Mouse (Mus musculus) MN1 (cell line): ENCODE data around the gene Pigo.
A peak's percentile ranks its signal among the peaks of the same experiment; 100 is the strongest.

Experiments used
- DNase-seq: peaks from one replicate; pipeline ENCODE4 v3.0.0-alpha.2; 2016; ENCODE audit warnings: low spot score

Pigo gene

DNA sequence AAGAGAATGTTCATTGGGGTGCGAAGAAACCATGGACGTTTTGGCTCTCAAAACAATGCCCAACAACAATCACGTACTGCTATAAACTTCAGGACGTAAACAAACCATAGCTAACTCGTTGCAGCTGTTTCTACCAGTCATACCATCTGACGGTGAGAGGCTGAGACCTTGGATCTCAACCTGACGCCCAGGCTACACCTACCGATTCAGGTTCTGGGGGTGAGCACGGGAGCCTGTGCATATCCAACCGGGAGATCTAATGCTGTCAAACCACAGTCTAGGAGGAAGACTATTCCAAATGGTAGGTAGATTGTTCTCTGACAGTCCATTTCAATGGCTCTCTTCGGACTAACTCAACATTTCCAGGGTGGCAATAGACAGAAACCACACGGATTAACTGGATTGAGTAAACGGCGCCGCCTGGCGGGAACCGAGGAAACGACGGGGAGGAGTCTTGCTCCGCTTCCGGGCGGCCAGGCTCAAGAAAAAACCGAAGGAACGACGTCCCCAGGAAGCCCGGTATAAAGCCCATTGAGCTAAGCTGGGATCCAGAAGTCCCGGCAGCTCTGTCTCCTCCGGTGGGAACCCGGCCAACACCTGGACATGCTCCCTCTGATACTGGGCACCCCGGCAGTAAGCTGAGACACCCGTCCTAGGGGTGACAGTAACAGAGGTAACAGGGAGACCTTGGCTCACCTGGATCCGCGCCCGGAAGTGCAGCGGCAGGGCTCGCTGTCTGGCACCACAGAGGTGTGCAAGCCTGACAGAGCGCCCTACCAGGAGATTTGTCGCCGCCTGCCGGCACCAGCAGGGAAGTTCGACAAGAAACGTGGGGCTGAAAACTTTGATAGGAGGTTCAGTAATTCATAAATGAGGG lies at the start of gene Pigo:
Pigo (minus strand) TSS at position 736 of the 877 bp plus-strand sequence.
- DNase-seq, result peak; percentile 84

DNA sequence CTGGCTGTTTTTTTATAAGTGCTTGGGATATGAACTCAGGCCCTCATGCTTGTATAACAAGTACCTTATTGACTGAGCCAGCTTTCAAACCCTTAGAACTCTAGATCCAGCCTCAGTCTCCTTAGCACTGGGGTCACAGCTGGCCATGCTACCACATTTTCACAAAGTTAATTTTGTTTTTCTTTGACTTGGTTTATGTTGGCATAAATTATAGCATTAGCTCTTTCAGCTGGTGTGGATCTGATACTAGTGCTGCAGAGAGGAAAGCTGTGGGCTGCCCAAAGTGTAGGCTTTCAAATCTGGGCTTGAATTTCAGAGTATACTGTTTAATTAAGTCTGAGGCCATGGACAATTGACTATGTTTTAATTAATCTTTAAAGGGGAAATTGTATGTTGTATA lies 49.3 kb upstream of the Pigo start:
- no peak for DNase-seq

DNA sequence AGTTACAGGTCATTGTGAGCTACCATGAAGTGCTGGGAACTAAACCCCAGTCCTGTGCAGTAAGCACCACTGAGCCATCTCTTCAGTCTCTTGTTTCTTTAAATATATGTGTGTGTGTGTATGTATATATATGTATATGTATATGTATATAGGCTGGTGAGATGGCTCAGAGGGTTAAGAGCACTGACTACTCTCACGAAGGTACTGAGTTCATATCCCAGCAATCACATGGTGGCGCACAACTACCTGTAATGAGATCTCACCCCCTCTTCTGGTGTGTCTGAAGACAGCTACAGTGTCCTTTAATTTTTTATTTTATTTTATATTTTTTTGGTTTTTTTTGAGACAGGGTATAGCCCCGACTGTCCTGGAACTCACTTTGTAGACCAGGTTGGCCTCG lies 39.9 kb upstream of the Pigo start:
- DNase-seq, result no peak

DNA sequence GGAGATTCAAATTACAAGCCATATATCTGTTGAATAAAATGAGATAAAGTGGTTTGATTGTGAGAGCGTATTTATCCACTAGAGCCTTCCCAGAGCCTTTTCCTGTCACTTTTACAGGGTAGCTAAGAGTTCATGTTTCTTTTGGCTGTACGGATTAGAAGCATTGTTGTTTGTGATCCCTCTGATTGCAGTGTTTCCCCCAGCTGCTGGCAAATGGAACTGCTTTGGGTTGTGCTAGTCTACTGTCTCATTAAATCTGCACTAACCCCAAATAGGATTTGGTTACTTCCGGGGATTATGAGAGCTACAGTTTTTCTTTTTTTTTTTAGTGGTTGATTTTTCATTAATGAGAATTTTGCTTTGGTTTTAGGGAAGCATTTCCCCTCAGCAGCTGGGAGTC lies 34.7 kb upstream of the Pigo start:
- no peak for DNase-seq

DNA sequence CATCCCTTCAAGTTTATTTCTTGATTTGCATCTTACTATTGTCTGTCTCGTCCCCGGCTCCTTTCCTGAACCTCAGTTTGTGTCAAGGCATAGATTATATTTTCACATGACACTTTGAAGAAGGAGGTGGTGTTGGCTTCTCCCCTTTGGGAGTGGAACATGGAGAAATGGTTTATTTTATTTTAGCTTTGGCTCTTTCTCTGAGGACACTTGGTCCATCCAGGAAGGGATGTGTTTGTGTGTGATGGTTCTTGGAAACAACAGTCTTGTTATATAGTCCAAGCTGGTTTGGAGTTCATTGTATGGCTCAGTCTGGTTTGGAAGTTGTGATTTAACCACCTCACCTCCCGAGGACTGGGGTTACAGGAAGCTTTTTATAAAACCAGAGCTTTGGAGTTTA lies 34.1 kb upstream of the Pigo start:
- DNase-seq, result no peak

DNA sequence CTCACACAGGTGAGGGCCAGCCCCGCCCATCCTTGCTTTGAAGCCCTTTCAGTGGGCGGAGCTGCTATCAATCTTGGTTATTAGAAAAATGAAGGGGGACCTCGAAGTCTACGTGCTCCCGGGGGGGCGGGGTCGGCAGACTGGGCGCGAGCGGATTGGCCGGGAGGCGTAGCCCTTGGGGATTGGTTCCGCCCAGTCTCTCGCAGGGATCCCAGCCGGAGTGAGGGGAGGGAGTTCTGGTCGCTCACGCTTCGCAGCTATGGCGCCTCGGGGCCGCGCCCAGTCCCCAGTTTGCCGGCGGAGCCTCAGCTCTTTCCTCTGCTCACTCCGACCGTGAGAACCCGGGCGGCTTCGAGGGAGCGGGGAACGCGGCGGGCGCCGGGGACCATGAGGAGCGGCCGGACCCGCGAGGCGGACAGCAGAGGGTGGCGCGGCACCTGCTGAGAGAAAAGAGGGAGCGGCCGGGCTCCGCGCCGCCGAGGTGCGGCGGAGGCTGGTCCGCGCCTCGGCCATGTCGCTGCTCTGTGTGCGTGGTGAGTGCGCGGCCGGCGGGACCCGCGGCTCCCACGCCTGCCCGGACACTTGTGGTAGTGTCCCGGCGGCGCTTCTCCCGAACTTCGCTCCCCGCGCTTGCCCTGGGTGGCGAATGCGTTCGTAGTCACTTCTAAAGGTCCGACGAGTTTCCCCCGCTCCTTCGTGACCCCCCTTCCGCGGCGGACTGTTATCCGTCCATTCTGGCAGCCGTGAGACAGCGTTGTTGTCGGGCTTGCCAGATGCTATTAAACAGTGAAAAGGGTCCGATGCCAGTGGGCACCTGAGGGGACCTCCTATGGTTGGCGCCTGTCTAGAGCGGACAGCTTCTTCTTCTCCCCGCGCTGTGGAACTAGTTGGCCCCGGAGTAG lies 33.4 kb upstream of the Pigo start, which contains the start of gene Unc13b:
Unc13b (plus strand) TSS at position 201 of the 902 bp plus-strand sequence.
- DNase-seq, result no peak

DNA sequence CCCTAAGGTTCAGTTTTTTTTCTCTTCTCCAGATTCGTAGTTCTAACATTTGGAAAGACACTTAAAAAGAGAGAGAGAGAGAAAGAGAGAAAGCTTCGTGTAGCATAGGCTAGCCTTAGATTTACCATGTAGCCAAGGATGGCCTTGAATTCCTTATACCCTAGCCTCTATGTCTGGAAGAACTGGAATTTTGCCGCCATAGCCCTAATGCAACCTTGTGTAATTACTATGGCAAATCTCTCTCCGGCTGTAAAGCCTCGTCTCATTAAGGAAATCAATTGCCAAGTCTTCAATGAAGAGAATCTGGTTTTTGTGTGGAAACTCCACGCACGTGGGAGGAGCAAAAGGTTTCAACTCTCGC lies 32.8 kb upstream of the Pigo start:
- no peak for DNase-seq

DNA sequence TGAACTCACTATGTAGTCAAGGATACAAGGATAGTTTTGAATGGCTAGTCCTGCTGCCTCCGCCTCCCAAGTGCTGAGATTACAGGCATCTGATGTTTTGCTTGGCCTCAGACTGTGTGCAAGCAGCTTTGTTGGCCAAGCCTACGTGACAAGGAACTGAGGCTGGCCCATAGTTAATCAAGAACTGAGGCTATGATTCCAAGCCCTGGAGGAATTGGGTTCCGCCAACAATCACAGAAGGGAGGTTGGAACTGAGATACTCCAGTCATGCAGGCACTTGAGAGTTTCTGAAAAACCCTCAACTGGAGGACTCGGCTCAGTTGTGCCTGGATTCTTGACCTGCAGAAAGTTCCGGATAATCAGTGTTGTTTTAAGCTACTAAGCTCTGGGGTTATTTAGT lies 32.0 kb upstream of the Pigo start:
- no peak for DNase-seq

DNA sequence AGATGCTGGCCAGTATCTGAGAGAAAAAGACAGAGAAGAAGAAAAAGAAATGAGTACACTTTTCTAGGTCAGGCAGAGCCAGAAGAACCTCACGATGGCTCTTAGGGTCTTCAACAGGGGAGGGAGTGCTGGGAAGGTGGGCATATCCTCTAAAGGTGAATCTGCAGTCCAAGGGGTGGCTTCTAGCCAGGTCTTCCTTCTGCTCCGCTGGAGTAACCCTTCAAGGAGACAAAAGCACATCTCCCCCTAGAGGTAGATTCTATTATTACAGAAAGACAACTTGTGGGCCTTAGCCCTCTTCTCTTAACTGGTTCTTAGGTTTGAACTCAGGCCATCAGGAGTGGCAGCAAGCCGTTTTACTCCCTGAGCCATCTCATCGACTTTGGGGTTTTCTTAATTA lies 27.0 kb upstream of the Pigo start:
- DNase-seq, result peak; percentile 76

DNA sequence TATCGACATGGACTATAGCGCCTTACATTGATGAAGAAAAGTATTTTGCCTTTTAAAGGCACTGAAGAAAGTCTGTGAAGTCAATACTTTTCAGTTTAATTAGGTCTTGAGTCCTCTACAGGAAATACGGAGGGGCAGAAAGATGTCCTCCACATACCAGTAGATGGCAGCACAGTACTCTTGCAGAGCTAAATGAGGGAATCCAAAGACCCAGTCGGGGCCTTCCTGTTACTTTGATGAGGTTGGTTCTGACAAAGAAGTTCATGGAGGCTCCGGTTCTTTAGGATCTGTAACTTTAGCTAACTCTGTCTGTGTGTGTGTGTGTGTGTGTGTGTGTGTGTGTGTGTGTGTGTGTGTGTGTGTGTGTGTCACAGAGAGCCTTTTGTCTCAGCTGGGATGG lies 21.6 kb upstream of the Pigo start:
- peak; percentile 82 for DNase-seq

DNA sequence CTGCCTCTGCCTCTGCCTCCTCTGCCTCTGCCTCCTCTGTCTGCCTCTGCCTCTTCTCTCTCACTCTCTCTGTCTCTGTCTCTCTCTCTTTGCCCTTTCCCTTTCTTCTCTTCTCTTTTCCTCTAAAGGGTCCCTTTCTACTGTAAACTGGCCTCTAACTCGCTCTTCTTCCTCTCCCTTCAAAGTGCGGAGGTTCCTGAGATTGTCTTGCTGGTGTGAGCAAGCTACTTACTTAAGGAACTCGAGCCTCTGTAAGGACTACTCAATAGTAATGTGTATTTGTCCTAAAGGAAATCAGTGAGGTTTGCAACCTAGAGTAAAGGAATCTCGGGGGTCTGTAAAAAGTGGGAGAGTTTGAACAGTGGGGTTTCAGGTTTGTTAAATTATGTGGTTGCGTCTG lies 21.0 kb upstream of the Pigo start:
- no peak for DNase-seq

DNA sequence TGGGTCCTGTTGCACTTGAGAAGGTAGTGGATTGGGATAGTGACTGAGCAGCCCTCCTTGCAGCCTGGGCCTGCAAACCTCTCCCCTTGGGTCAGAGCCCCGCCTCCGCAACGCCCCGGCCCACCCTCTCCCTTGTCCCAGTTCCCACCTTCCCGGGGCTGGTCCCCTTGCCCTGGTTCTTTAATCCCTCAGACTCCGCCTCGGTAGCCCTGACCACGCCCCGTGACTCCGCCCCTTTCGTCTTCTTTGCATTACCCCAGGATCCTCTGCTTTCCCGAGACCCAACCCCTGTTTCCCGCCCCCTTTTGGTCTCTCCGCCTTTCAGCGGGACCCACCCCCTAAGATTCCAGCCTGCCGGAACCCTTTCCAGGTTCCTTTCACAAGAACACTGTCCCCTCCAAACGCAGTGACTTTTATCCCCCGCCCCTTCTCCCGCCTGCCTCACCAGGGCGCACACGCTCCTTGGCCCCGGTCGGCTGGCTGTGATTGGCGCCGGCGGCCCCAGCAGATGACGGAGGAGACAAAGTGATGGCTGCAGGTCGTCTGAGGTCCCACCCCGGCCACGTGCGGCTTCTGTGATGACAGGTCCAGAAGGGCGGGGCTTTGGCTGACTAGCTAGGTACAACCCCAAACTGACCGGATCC lies 20.2 kb upstream of the Pigo start, which contains the start of gene Fam214b:
Fam214b (minus strand) TSS at position 562 of the 644 bp plus-strand sequence.
- peak; percentile 94 for DNase-seq

DNA sequence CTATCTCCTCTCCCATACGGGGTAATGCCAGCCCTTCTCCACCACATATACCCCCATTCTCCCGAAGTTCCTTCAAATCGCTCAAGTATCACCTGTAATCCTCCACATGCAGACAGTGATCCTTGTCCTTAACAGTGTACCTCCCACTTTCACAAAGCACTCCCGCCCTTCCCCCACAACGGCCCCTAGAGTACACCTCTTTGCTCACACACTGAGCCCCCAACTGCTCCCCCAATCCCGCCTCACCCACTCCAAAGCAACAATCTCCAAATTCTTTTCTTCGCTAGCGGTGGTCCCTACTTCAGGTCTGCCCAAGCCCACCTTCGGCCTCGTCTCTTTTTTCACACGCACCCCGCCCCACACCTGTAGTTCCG lies 19.7 kb upstream of the Pigo start:
- no peak for DNase-seq

DNA sequence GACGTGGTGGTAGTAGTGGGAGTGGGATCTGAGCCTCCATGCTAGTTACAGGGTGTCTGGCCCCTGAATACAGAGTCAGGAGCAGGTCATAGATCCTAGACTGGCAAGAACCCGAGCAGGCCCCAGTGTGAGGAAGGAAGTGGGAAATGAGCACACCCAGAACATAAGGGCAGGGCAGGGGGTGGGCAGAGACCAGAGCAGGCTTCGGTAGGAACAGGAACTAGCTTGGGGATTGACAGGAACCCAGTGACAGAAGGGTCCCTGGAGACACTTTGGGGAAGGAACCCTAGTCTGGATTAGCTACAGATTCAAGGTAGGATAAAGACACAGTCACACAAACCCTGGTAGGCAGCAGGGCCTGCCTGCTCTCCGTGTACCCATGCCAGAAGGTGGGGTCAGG lies 19.1 kb upstream of the Pigo start:
- peak; percentile 24 for DNase-seq

DNA sequence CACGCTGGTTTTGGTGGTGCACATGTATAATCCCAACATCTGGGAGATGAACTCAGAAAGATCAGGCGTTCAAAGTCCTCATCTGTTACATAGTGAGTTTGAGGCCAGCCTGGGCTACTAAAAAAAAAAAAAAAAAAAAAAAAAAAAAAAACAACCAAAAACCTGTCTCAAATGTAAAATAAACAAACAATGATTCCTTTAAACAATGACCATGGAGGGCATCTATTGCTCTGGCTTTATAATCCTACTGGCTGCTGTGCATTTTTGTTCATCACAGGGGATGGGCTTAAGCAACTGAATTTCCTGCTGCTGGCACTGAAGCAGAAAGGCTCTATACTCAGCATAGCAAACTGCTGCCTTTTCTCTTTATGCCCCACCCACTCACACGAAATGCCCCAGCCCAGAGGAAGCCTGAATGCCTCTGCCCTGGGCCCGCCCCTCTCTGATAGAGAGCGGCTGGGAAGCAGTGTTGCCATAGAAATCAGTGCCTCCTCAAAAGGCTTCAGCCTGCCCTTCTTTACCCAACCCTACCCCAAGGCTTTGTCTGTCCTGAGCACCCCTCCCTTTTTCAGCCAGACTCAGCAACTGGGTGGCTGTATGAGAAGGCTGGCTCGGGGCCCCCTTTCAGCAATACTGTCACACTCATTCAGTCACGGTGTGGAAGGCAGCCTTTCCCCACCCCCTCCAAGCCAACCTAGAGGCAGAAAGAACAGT lies 18.2 kb upstream of the Pigo start:
- DNase-seq, result peak; percentile 71

DNA sequence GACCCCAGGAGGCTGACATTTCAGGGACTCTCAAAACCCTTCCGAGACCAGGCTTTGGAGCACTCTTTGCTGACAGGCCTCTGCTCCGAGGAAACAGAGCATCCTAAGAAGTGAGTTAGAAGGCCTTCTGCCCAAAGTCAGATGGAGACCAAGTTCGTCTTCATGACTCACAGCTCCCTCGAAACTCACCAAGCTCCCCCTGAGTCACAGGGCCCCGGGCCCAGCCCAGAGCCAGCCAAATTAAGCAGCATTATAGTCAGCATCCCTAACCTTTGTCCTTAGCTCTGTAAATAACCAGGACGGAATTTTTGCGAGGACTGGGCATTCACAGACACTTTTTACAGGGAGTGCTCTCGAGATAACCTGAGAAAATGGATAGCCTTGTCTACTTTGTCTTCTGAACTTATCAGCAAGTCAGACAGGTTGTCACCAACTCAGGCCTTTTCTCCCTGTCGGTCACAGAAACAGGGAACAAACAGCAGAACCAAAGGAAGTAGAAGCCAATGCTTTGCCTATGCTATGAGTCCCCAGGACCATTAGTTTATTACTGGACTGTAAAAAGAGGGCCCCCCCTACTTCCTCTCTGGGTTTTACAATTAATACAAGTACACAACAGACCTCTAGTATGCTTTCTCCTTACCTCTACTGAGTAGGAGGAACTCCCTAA lies 15.4 kb upstream of the Pigo start:
- DNase-seq, result peak; percentile 22

DNA sequence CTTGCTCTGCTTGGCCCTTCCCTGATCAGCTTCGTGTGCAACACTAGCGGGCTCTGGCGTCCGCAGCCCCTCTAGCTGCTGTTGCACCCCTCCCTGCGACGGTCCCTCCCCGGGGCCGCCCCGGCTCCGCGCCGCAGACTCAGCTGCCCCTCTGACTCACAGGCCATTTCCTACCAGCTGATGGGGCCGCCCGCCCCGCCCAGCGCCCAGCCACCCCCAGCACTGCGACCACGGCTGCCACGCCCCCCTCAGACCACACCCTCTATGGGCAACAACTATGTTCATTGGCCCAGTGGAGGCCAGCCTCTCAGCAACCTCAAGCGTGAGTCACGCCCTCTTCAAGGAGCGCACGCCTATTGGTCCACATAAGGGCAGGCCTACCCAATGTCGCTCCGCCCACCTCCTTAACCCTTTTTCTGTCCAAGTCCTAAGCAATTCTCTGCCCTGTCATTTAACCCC lies 14.5 kb upstream of the Pigo start:
- DNase-seq, result peak; percentile 94

DNA sequence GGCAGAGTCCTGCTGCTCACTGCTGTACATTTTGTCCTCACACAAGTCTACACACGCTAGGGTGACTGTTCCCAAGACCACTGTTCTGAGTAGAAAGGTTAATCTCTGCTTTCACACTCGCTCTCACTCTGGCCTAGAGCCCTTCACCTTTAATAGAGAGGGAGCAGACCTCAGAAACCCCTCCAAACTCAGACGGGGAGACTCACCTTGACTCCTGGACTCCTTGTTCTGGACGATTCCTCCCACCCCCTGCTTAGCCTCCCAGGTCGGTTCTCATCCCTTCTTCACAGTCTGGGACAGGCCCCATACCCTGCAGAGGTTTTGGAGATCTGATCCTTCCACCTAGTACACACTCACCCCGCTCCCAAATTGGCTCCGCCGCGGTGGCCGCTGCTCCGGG lies 14.0 kb upstream of the Pigo start:
- DNase-seq, result no peak

DNA sequence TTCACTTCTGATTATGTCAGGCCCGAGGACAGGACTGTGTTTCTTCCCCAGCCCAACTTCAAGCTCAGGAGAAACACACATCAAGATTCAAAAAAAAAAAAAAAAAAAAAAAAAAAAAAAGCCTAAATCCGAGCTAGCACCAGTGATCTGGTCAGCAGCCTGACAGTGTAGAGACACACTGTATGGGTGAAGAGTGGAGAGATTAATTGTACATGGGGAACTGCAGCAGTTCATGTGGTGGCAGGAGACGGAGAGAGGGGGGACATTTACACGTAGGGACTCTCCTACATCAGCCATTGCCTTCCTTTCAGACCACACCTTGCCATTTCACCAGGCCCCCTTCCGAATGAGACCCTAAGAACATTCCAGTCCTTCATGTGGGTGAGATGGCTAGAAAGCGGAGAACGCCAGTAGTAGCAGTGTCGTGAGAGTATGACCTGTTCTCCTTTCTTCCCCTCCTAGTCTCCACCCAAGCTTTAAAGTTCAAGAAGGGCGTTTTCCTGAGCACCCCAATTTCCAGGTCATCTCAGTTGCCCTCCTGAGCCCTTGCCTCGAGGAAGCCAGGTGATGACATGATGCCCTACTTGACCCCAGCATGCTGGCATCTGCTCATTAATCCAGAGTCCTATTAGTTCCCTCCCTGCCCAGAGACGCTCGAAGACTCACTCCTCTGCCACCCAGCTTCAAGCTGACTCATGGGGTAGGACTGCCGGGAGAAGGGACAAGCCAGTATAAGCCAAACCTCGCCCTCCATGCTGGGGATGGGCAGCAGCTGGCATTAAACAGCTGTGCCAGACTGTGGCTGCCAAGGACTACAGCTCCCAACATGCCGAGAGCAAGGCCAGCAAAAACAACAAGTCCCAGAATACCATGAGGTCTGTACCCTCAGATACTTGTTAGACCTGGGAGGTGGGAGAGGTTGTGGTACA lies 13.2 kb upstream of the Pigo start:
- peak; percentile 78 for DNase-seq
